Mouse (Mus musculus) G1E-ER4 (cell line): Measurements from ENCODE around the gene Guca1a. TPM values are rescaled to one million over a fixed set of nuclear protein-coding genes. Genes with fewer than 3 reads are reported as not detected.

Source experiments
- GATA1 ChIP-seq: IDR thresholded peaks from one replicate; pipeline ENCODE4 v1.8.0; 2012; ENCODE audit warnings: low read length, inconsistent platforms
- polyA plus RNA-seq: library from polyadenylated mRNA; stranded (reverse); fragments of >175 nt; gene quantifications from 2 replicates; pipeline ENCODE4 v1.2.3, GENCODE M21; 2012

The Guca1a gene
- not detected in 2 replicates for polyA plus RNA-seq

DNA sequence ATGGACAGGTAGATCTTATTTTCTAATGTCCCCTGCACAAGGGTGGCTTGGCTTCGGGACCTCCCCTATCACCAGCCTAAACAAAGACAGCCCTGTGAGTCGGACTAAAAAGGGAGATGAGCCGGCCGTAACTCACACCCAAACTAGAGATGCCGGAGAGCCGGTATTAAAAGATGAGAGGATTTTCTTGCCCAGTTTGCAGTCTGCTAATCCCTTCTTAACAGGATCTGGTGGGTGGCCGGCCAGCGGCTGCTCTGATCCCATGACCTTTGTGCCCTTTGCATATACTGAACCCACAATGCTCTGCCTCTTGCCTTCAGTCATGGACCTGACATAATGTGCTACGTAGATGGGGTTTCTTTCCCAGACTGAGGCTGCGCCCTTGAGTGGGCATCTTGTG, at the start of gene Guca1a:
Gene Guca1a (minus strand): TSS at position 134 of the 400 bp plus-strand sequence.
- TF ChIP-seq GATA1, result no peak

DNA sequence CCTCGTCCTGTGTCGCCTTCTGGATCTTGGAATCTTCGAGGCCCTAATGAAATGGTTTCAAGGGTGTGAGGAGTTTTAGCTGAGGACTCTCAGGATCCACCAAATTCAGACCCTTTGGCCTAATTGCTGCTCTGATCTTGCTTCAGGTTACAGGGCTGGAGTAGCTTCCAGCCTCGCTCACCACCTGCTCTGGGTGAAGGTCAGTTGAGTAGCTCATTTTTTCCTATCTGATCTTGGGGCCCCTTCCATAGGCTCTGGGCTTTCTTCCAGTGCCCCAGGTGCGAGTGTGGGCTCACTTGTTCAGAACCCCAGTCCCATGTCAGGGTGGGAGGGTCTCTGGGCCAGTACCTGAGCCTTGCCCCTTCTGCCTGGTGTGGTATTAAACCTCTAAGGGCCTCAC, 49.0 kb upstream of the Guca1a start:
- TF ChIP-seq GATA1, result no peak

DNA sequence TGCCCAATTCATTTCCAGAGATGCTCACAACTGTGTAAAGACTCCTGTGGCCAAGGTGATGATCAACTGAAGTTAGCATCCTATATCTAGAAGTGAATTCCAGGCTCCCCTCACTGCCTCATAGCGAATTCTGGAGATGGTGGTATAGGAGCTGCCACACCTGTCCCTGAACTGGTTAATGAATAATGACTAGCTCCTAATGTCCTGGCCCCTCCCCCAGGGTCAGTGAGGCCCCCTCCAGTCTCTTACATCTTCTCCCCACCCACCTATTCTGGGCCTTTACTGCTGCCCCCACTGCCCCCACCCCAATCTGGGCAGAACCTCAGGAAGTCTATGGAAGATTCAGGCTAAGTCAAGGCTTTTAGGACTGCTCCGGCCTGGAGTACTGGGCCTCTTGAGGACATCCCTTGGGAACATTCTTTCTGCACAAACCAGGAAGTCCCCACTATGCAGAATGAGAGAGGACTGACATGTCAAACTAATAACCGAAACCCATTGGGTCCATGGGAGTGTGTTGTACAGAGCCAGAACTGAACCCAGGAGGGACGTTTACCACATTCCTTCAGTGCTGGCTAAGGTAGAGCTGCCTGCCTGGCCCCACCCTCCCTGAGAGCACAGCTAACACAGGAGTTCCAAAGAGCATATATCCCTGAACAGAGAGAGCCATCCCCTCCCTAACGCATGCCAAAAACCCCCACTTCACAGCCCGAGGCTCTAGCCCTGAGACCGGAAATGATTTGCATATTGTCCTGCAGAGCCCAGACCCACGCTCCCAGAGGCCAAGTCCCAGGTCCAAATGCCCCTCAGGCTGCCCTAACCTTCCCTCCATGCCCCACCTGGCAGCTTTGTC, 48.4 kb upstream of the Guca1a start:
- TF ChIP-seq GATA1, result no peak

DNA sequence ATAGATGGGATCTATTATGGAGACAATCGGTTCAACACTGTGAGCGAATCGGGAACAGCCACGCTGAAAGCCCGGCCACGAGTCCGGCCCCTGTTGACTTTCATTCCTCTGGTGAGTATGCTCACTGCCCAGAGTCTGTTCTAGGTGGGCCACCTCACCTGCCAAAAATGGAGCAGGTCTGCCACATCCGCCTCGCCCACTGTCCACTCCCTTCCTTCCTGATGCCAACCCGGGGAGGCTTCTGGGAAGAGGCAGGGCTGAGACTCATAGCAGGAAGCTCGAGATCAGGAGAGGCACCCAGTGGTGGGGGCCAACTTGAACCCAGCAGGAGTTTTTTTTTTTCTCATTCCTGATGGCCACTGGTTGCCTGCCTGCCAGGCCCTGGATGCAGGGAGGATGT, 46.2 kb upstream of the Guca1a start:
- TF ChIP-seq GATA1, result no peak

DNA sequence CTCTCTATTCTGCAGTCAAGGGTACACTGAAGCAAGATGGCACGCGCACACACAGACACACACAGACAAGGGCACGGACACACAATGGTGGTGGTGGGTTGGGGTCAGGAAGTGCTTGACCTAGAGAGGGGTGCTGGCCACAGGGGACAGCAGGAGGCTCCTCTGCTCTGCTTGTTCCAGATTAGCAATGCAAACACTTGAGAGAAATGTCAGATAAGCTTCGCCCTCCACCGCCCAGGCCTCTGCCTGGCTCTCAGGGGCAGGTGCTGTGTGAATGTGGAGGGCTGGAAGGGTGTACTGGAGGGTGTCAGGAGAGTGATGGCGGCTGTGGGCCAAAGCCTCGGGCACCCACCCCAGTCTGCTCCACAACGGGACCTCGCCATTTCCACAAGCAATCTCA, 45.6 kb upstream of the Guca1a start:
- TF ChIP-seq GATA1, result no peak

DNA sequence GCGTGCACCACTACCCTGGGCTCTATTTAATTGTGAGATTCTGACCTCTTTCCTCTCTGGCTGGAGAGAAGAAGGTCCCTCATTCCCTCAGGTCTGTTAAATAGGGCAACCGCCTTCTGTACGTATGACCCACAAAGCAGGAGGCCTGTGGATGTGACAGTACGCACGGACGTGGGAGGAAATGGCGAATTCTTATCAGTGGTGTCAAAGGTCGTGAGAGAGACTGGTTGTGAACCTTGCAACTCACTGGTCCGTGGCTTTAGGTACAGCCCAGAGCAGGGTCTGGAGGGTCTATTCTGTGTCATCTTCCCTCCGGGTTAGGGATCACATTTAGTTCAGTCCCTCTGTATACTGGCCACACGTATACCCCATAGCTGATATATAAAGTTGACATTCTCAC, 45.1 kb upstream of the Guca1a start:
- TF ChIP-seq GATA1, result no peak

DNA sequence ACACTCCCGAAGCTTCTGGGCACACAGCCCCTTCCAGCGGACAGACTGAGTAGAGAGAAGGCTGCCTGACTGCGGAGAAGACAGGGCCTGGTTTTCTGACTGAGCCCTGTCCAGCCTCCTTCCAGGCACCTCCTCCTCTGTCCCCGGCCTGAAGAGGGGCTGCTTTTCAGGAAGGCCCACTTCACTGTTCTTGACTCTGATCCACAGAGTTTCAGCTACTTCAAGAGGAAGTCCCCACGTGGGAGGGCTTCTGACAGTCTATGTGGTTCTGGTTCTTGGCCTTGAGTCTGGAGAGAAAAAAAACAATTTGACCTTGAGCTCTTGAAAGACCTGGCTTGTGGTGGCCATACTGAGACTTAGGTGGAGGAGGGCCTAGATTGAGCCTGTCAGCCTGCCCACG, 43.7 kb upstream of the Guca1a start:
- TF ChIP-seq GATA1, result no peak

DNA sequence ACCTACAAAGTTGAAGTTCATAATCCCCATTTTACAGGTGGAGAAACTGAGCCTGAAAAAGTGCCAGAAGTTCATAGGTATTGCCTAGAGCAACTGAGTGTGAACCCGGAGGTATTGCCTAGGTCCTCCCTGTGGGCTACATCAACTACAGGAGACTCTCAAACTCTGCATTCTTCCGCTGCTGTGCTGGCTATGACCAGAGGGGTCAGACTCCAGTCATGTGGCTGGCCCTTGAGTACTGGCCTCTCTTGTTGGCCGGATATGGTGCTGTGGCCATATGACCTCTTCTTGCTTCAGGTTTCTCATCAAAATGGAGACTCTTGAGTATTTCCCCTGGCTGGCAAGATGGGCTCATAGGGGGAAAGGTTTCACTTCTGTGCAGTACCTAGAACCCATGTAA, 41.9 kb upstream of the Guca1a start:
- TF ChIP-seq GATA1, result no peak

DNA sequence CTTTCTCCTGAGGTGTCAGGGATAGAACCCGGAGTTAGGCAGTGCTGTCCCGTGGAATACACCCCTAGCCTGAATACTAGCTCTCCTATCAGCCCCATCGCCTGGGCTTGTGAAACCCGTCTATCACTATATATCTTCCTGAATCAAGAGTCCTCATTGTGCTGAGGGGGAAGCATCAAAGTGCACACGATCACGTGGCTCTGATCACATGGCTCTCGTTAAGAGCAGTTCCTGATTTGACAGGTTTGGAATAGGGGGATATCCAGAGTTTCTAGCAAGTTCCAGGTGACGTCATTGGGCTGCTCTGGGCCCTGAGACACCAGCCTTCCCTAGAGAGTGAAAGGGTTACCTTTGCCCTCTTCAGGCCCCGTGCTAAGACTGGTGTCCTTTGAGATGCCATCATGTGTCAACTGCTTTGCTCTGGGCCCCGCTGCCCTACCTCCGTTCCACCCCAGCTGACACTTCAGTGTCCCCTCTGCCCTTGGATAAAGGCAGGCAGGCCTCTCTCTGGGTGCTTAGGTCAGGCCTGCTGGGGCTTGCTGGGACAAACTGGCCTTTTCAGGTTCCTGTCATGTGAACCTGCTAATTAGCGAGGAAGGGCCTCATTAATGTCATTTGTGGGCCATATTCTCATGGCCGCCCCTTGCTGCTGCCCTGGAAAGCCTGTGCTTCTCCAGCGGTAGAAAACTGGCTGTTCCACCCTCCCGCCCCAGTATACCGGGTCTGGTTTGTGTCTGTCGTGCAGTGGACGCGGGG, 41.1 kb upstream of the Guca1a start:
- TF ChIP-seq GATA1, result no peak

DNA sequence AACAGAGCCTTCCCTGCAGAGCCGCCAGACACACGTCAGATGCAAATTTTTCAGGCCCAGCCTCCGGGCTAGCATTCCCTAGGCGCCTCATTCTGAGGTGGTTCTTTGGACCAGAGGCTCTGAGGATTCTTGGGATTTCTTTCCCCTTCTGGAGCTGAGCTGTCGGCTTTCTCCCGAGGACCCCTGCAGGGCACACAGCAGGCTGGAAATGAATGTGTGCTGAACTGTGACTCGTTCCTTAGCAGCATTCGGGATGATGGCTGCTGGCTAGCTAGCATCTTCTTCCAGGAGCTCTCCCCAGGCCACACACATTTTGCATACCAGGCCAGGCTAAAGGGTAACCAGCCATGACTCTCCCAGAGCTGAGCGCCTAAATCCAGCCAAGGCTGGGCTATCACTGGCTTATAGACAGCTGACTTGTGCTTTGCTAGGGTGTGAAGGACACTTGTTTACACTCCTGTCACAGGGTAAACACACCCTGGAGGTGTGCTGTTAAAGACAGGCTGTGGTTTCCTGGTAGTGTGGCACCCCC, 40.0 kb upstream of the Guca1a start:
- TF ChIP-seq GATA1, result no peak

DNA sequence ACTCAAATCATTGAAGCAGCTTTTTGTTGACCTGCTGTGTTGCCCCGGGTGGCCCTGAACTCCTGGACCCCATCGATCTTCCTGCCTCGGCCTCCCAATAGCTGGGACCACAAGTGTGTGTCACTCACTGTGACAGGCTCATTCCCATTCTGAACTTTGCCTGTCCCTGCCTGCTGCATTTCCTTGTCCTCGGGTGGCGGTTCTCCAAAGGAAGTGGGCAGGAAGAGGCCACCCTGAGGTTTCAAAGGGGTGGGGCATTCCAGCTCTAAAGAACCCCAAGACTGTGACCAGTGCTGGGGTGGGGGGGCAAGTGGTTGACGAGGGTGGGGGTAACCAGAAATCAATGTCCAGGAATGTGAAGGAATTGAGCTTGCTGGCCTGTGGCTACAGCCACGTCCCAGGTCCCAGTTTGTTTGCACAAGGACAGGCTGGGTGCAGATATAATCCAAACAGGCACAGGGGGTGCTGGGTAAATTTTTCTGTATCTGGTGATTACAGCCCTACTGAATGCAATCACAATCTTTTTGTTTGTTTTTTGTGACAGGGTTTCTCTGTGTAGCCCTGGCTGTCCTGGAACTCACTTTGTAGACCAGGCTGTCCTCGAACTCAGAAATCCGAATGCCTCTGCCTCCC, 39.1 kb upstream of the Guca1a start:
- no peak for TF ChIP-seq GATA1

DNA sequence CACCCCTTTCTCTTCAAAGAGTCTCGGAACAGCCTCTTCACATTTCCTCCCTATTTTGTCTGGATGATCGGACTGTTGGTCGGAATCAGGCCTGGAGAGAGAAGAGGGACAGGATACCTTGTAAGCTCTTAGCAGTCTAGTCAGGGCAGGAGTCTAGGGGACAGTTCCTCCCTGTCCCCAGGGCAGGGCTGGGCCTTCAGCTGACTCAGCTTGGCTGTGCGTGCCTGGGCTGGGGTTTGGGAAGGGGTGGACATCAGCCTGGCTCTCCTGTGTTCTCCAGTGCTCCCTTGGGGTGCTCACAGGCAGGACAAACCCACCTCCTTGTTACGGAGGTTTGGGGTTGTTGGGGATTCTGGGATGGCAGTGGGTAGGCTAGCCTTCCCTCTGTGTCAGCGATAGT, 38.2 kb upstream of the Guca1a start:
- no peak for TF ChIP-seq GATA1

DNA sequence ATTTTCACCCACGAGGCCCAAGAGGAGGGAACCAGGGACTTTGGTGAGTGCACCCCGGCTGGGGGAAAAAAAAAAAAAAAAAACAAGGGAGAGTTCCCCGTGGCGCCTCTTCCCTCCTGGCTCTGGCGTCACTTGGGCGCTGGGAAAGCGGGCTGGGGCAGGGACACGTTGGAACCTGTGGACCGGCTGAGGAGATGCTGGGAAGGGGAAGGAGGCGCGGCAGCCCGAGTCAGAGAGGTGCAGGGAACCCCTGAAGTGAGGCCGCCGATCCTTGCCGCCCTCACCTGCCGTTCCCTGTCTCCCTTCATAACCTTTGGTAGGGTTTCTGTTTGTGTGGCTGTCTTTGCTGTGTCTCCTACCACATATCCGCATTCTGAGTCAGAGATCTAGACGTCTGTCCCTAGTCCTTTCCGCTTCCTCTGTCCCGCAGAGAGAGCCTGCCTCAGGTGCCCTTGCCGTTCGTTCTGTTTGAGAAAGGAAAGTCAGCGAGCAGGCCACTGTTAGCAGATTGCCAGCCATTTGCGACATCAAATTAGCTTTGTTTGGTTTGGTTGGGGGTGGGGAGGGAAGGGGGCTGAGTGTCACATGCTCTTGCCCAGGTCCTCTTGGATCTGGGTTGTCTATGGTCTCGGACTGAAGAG, 36.6 kb upstream of the Guca1a start, which contains the start of gene 1700001C19Rik:
Gene 1700001C19Rik (minus strand): TSS at position 470 of the 641 bp plus-strand sequence.
- no peak for TF ChIP-seq GATA1

DNA sequence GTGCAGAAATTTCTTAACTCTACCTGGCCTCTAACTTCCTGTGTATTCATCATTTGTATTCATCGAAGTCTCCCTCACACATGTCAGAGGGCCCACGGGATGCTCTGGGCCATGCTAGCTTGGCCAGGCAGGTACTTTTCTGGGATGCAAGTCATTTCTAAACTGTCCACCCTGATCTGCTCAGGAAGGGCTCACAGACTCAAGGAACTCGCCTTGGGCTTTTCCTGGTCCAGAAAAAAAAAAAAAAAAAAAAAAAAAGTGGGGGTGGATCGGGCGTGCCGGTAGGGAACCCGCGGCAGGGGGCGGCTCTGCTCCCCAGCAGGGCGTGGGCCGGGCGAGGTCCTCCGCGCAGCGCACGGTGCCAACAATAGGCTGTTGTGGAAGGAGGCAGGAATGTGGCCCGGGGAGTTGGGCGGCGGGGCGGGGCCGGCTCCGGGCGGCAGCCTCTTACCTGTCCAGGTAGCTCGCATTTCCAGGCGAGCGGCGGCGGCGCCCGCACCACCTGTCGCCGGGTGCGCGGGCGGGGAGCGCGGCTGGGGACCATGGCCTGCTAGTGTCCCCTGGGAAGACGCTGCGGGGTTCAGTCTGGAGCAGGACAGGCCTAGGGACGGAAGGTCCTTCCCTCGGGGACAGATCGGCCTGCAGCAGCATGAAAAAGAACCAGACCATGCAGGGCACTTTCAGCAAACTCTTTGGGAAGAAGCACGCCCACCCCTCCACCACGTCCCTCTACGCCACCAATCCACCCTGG, 35.9 kb upstream of the Guca1a start, which contains the start of gene AI661453:
Gene AI661453 (plus strand): TSS at position 460 of the 751 bp plus-strand sequence.
- TF ChIP-seq GATA1, result no peak

DNA sequence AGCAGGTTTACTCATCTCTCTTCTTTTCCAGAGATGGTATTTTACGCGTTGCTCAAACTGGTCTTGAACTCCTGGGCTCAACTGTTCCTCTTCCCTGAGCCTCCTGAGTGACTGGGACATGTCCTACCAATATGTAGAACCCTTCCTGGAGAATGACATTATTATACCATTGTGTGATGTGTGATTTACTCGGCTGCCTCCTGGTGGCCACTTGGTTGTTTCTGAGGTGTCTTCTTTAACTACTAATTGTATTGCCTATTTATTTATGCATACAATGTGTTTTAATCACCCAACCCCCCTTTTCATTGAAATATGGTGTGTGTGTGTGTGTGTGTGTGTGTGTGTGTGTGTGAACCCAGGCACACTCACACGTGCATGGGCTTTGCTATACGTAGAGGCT, 30.4 kb upstream of the Guca1a start:
- TF ChIP-seq GATA1, result no peak
